Mouse (Mus musculus): ENCODE data around the gene Krt35.

DNA sequence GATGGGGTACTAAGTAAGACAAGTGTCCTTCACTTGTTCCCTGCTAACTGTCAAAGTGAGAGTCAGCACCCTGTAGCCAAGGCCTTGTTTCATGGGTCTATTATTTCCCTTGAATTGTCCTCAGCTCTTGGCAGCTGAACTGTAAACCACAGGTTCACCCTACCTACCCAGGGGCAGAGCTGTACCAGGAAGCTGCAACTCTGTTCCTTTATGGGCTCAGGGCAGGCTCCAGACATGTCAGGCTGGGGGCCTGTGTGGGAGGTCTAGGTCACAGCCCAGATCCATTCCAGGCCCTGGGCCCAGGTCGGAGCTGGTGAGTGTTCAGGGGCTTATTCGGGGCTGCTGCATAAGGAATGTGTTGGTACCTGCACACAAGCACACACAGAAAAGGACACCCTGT is 43.4 kb upstream of the Krt35 start:
- no peak for TF ChIP-seq CTCF (IDR thresholded peaks at IDR 0.05; ENCODE audit: borderline replicate concordance, control insufficient read depth, extremely low read depth, insufficient read depth, low read length, poor library complexity)
- TF ChIP-seq POLR2A (IDR thresholded peaks at IDR 0.05; ENCODE audit: control insufficient read depth, extremely low read depth, insufficient read depth, low read length, poor library complexity) = no peak
